10 mouse cellular contexts compared by ENCODE assay signal in the genomic region with DNA sequence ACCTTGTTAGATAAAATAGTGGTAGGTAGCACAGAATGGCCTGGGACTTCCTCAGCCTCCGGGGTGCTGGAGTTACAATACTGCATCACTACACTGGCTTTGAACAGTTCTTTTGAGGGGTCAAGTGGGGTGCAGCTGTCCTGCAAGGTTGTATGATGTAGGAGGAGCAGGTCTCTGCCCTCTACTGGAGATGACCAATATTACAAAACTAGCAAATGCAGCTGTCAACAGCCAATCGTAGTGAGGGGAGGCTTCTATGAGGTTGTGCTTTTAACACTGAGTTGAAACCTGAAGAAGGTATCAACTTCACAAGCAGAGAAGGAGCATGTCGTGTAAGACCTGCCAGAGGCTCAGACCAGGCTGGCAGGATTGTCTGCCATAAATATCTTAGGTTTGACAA. TPM values are rescaled to one million over a fixed set of nuclear protein-coding genes. Genes with fewer than 3 reads are reported as not detected.
A peak's percentile ranks its signal among the peaks of the same experiment; 100 is the strongest.
DNase-seq lines count a peak whose midpoint lies in the region; ATAC-seq and TF ChIP-seq lines count a peak whose summit lies in the region.
"Had no signal": no experiment of that assay in that cellular context is flagged by ENCODE, and none has a peak within 500 bp of the region (broad histone marks: within the 10 kb centered on the region; RNA-seq: fewer than 3 reads in every experiment).

No protein-coding gene starts in this region.

- no peak overlapping the region for H3K4me2 ChIP-seq in lung, embryonic 14.5 days

- no peak overlapping the region for H3K27ac ChIP-seq in lung, embryonic 14.5 days (ENCODE audit: low read depth)

- TF ChIP-seq CTCF in lung, embryonic 14.5 days (IDR thresholded peaks at IDR 0.05; ENCODE audit: low read depth) = peak; percentile 57

- H3K4me3 ChIP-seq in lung, embryonic 14.5 days (ENCODE audit: low read depth, low read length) = no peak overlapping the region

- 29% methylated on average over 3 of the region's 3 CpGs for WGBS in lung, embryonic 14.5 days

- H3K9ac ChIP-seq in lung, embryonic 14.5 days = no peak overlapping the region

- DNase-seq in gastrocnemius, adult 18-20 months (ENCODE audit: low spot score) = peak; percentile 26
- DNase-seq in gastrocnemius, postnatal 25 days = no peak
- peak; percentile 17 to 34 for DNase-seq in spleen, postnatal 36 days (ENCODE audit: low spot score in 2 of 2)
- no peak for DNase-seq in spleen, adult 18-20 months
- peak; percentile 63 for DNase-seq in lung, embryonic 14.5 days
- no peak for DNase-seq in gastrocnemius, adult 8-10 months (ENCODE audit: low spot score in 2 of 2)
- DNase-seq: heart, adult 11 months had no signal

- no peaks in the 10 kb centered on the region for H3K9me3 ChIP-seq in lung, embryonic 14.5 days (ENCODE audit: low read depth, low read length)
- H3K9me3 ChIP-seq: megakaryocyte, embryonic 14.5 days had no signal

- no peaks in the 10 kb centered on the region for H3K36me3 ChIP-seq in lung, embryonic 14.5 days (ENCODE audit: insufficient read depth)

- H3K27me3 ChIP-seq in lung, embryonic 14.5 days (ENCODE audit: insufficient read depth, low read length) = no peaks in the 10 kb centered on the region

- H3K4me1 ChIP-seq in lung, embryonic 14.5 days (ENCODE audit: insufficient read depth) = no peaks in the 10 kb centered on the region

- ATAC-seq in lung, embryonic 14.5 days (ENCODE audit: insufficient read depth) = no peak
- ATAC-seq in activated CD4-positive, CD25-positive, alpha-beta regulatory T cell, adult 4 months = no peak
- no peak for ATAC-seq in inflammation-experienced regulatory T-cells, adult 6 months

RNA-seq across cellular contexts. Expression of a gene that starts 4.7 kb away (rescaled TPM):
- total RNA-seq in gastrocnemius, adult 18-20 months (2021) = 1 to 10 TPM; 9.7 to 9.8 TPM
- total RNA-seq in gastrocnemius, postnatal 25 days (2021) = 1 to 10 TPM; 7.8 to 8.3 TPM
- 24.6 and 26.4 TPM in 2 replicates for polyA plus RNA-seq in lung, embryonic 14.5 days (2014; fragmentation: Nextera tagmentation; extraction: Ambion mirVana)
- polyA plus RNA-seq in activated CD4-positive, CD25-positive, alpha-beta regulatory T cell, adult 4 months (2017; shearing (Covaris generic)) = 10 to 100 TPM; 10.6 to 11.2 TPM
- polyA plus RNA-seq in inflammation-experienced regulatory T-cells, adult 6 months (2017; shearing (Covaris generic)) = 10 to 100 TPM in 2 of 3 experiments, 1 to 10 TPM in 1; 9.2 to 15.3 (median 13.7) TPM
- total RNA-seq in gastrocnemius, adult 8-10 months (2022) = 10 to 100 TPM in 1 of 4 experiments, 1 to 10 TPM in 3; 8.0 to 11.1 (median 9.5) TPM

RNA-seq across cellular contexts. Expression of a gene that starts 20.2 kb away (rescaled TPM):
- under 1 TPM in 1 of 2 experiments, not detected in 1; 0.26 TPM for total RNA-seq in gastrocnemius, adult 18-20 months (2021)
- total RNA-seq in gastrocnemius, postnatal 25 days (2021) = not detected
- not detected in 2 replicates for polyA plus RNA-seq in lung, embryonic 14.5 days (2014; fragmentation: Nextera tagmentation; extraction: Ambion mirVana)
- under 1 TPM; 0.08 to 0.20 TPM for polyA plus RNA-seq in activated CD4-positive, CD25-positive, alpha-beta regulatory T cell, adult 4 months (2017; shearing (Covaris generic))
- polyA plus RNA-seq in inflammation-experienced regulatory T-cells, adult 6 months (2017; shearing (Covaris generic)) = under 1 TPM in 2 of 3 experiments, not detected in 1; 0.21 to 0.22 TPM
- total RNA-seq in gastrocnemius, adult 8-10 months (2022) = not detected

RNA-seq across cellular contexts. Expression of a gene that starts 24.5 kb away (rescaled TPM):
- 1 to 10 TPM; 5.6 to 5.8 TPM for total RNA-seq in gastrocnemius, adult 18-20 months (2021)
- total RNA-seq in gastrocnemius, postnatal 25 days (2021) = 1 to 10 TPM; 4.0 to 6.0 TPM
- 16.9 and 17.7 TPM in 2 replicates for polyA plus RNA-seq in lung, embryonic 14.5 days (2014; fragmentation: Nextera tagmentation; extraction: Ambion mirVana)
- polyA plus RNA-seq in activated CD4-positive, CD25-positive, alpha-beta regulatory T cell, adult 4 months (2017; shearing (Covaris generic)) = 10 to 100 TPM; 14.1 to 23.2 TPM
- polyA plus RNA-seq in inflammation-experienced regulatory T-cells, adult 6 months (2017; shearing (Covaris generic)) = 10 to 100 TPM; 12.7 to 23.8 (median 20.9) TPM
- total RNA-seq in gastrocnemius, adult 8-10 months (2022) = 1 to 10 TPM; 4.3 to 7.6 (median 5.2) TPM

RNA-seq across cellular contexts. Expression of a gene that starts 41.5 kb away (rescaled TPM):
- total RNA-seq in gastrocnemius, adult 18-20 months (2021) = 10 to 100 TPM; 39.0 to 42.9 TPM
- 10 to 100 TPM; 29.7 to 36.4 TPM for total RNA-seq in gastrocnemius, postnatal 25 days (2021)
- 109 and 110 TPM in 2 replicates for polyA plus RNA-seq in lung, embryonic 14.5 days (2014; fragmentation: Nextera tagmentation; extraction: Ambion mirVana)
- 1 to 10 TPM; 1.5 to 1.6 TPM for polyA plus RNA-seq in activated CD4-positive, CD25-positive, alpha-beta regulatory T cell, adult 4 months (2017; shearing (Covaris generic))
- 1 to 10 TPM; 1.3 to 2.6 (median 2.2) TPM for polyA plus RNA-seq in inflammation-experienced regulatory T-cells, adult 6 months (2017; shearing (Covaris generic))
- 10 to 100 TPM; 37.4 to 43.2 (median 40.5) TPM for total RNA-seq in gastrocnemius, adult 8-10 months (2022)

Comparison
In these comparisons a context has a peak if more than half of its experiments do, and no peak if none do; other contexts are left out.
1. DNase-seq: peak in gastrocnemius, adult 18-20 months (single experiment), spleen, postnatal 36 days (2 of 2) and lung, embryonic 14.5 days (single experiment); none in gastrocnemius, postnatal 25 days (single experiment), spleen, adult 18-20 months (0 of 2) and gastrocnemius, adult 8-10 months (0 of 2).